Mouse (Mus musculus): ENCODE data around the gene Gm2237.
"Not testable (repeated sequence)": the region's sequence is repeated elsewhere in the genome, so short reads cannot be mapped to it uniquely, and the experiment has no call there.

Gene Gm2237

DNA sequence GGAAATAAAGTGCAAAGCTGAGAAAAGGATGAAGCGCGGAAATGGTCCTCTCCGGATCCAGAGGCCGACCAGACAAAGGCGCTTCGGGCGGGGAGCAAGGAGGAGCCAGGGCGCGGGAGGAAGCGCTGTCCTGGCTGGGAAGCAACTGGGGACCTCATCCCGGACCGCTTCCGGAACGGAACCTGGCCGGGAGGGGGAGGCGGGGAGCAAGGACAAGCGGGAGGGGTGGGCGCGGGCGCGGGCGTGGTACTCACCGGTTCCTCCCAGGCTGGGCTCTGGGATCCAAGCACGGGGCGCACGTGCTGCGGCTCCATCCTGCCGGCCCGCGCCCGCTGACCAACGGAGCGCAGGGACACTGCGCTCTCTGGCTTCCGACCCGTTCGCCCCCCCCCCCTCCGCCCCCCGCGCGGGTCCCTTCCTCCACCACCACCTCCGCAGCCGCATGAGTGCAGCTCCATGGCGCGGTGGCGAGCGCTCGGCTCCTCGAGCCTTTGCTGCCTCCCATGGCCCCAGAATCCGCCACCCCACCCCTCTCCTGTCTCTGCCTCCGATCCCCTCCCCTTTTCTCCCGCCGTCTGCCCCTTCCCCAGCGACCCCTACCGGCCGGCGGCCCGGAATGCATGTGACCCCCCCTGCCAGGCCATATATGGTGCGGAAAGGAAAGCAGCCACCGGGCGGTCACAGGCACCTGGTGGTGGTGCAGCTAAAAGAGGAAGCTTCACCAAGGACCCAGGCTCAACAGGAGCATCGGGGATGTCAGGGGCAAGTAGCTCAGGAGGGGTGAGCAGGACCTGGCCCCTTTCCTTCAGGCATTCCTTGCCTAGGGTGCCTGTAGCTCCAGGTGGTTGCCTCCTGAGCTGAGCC is at the start of gene Gm2237:
Gm2237 (minus strand) TSS at position 332 of the 864 bp plus-strand sequence.
- DNase-seq (ENCODE audit: low read depth, low spot score) = peak; percentile 18

- DNase-seq (ENCODE audit: low read depth, low spot score) = not testable (repeated sequence)
These were observed 17.5 kb upstream of the Gm2237 start, which contains the start of gene Gm5458 for GRCm38 (mm10) chr14:19602481-19602880. TSS of gene Gm5458 (minus strand) at chr14:19602581.

DNA sequence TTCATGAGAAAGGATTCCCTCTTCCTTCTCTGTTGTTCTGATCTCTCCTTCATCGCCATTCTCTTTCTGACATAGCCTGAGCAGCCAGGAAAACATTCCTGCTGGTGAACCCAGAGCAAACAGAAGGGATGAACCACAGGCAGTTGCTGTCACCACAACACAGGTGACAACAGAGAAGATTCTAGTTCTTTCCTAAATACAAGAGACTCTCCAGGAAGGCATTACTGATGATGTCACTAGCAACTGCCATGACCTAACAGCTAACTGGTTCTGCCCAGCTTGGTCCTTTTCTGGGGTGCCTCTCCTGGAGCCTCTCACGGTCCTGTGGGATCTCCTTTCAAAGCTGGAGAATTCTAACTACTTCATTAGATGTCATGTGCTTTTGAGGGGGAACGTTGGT is 35.1 kb downstream of the Gm2237 start, which contains the start of gene Gm2244:
Gm2244 (minus strand) TSS at position 101 of the 400 bp plus-strand sequence.
- DNase-seq (ENCODE audit: low read depth, low spot score) = not testable (repeated sequence)

Measured in CD4-positive helper T cell, adult 2 months (primary cell).